Mouse (Mus musculus): ENCODE results near the gene Rhd.

DNA sequence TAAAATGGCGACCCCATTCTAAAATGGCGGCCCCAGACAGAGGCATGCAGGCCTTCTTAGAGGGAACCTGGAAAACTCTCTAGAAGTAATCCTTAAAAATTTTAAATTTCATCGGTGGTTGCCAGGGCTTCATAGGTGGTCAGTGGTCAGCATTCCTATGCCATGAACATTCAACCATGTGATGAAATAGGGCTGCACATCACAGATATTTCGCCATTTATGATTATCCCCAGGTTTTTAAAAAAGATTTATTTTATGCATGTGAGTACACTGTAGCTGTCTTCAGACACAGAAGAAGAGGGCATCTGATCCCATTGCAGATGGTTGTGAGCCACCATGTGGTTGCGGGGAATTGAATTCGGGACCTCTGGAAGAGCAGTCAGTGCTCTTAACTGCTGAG lies 56.3 kb downstream of the Rhd start:
- TF ChIP-seq POLR2A (IDR thresholded peaks at IDR 0.05; ENCODE audit: borderline replicate concordance, low read depth, low read length), result no peak
- no peak for TF ChIP-seq CTCF (IDR thresholded peaks at IDR 0.05; ENCODE audit: low read depth, low read length)

All from bone marrow macrophage, adult 2 months (primary cell).